Mouse (Mus musculus): ENCODE data around the gene Rnf103.

Gene Rnf103

GRCm38 (mm10) chr6:71492756-71493674 lies 679 bp upstream of the Rnf103 start:
- DNase-seq: no peak

- peak; percentile 77 for DNase-seq
These were observed 787 bp downstream of the Rnf103 start for GRCm38 (mm10) chr6:71494341-71495020.

GRCm38 (mm10) chr6:71500575-71500974 lies 6.9 kb downstream of the Rnf103 start:
- no peak for DNase-seq

GRCm38 (mm10) chr6:71503001-71503400 lies 9.3 kb downstream of the Rnf103 start:
- DNase-seq: peak; percentile 23

GRCm38 (mm10) chr6:71503670-71504069 lies 10.0 kb downstream of the Rnf103 start:
- no peak for DNase-seq

- no peak for DNase-seq
These were observed 10.4 kb downstream of the Rnf103 start for GRCm38 (mm10) chr6:71504091-71504490.

- no peak for DNase-seq
These were observed 12.0 kb downstream of the Rnf103 start for GRCm38 (mm10) chr6:71505671-71506070.

GRCm38 (mm10) chr6:71519476-71519875 lies 25.8 kb downstream of the Rnf103 start:
- DNase-seq: peak; percentile 60

- peak; percentile 96 for DNase-seq
These were observed 31.9 kb downstream of the Rnf103 start for GRCm38 (mm10) chr6:71525556-71525955.

GRCm38 (mm10) chr6:71527056-71527455 lies 33.4 kb downstream of the Rnf103 start:
- DNase-seq: peak; percentile 80

GRCm38 (mm10) chr6:71527826-71528225 lies 34.1 kb downstream of the Rnf103 start:
- peak; percentile 57 for DNase-seq

GRCm38 (mm10) chr6:71530176-71530575 lies 36.5 kb downstream of the Rnf103 start:
- DNase-seq: peak; percentile 69

- no peak for DNase-seq
These were observed 43.6 kb downstream of the Rnf103 start for GRCm38 (mm10) chr6:71537286-71537685.

- DNase-seq: peak; percentile 94
These were observed 50.2 kb downstream of the Rnf103 start, which contains the start of gene Chmp3 for GRCm38 (mm10) chr6:71543686-71544499. Gene Chmp3, plus strand, starts transcription at chr6:71543797.

- no peak for DNase-seq
These were observed 61.8 kb downstream of the Rnf103 start for GRCm38 (mm10) chr6:71555507-71555951.

- no peak for DNase-seq
These were observed 63.1 kb downstream of the Rnf103 start for GRCm38 (mm10) chr6:71556826-71557225.
